Mouse (Mus musculus) liver, postnatal 0 days (tissue): ENCODE measurements around the gene Ipo5. TPM values are rescaled to one million over a fixed set of nuclear protein-coding genes. Genes with fewer than 3 reads are reported as not detected.

Experiments
- ATAC-seq: fragments of 200-750 bp; cut with Nextera tagmentation; 2 replicates; pipeline ENCODE4 v1.8.0; 2017; ENCODE audit warnings: mild to moderate bottlenecking, moderate library complexity
- DNase-seq: peaks from one replicate; pipeline ENCODE4 v3.0.0-alpha.2; 2016
- H3K27ac ChIP-seq: fragments of 300-500 bp; sonication (generic); 2 replicates; pipeline ENCODE4 v1.5.1; 2014; ENCODE audit warnings: antibody characterized with exemption, moderate library complexity, mild to moderate bottlenecking, low read depth
- H3K27me3 ChIP-seq: fragments of 300-500 bp; sonication (generic); 2 replicates; pipeline ENCODE4 v1.6.1; 2014; ENCODE audit warnings: low read length, control low read depth, mixed read lengths; ENCODE audit not compliant: insufficient read depth
- H3K36me3 ChIP-seq: fragments of 300-500 bp; sonication (generic); replicated peaks from 2 replicates; pipeline ENCODE4 v1.6.1; 2014; ENCODE audit warnings: mild to moderate bottlenecking, control low read depth, low read length, moderate library complexity, mixed read lengths; ENCODE audit not compliant: insufficient read depth
- H3K4me1 ChIP-seq: fragments of 300-500 bp; sonication (generic); 2 replicates; pipeline ENCODE4 v1.6.1; 2014; ENCODE audit warnings: antibody characterized with exemption, mild to moderate bottlenecking, control low read depth; ENCODE audit not compliant: insufficient read depth
- H3K4me2 ChIP-seq: fragments of 300-500 bp; sonication (generic); 2 replicates; pipeline ENCODE4 v1.6.1; 2014; ENCODE audit warnings: low read depth, mild to moderate bottlenecking, low read length, moderate library complexity, mixed read lengths
- H3K4me3 ChIP-seq: fragments of 300-500 bp; sonication (generic); 2 replicates; pipeline ENCODE4 v1.5.1; 2014; ENCODE audit warnings: low read depth, low read length
- H3K9ac ChIP-seq: fragments of 300-500 bp; sonication (generic); replicated peaks from 2 replicates; pipeline ENCODE4 v1.6.1; 2014; ENCODE audit warnings: mild to moderate bottlenecking, moderate library complexity
- H3K9me3 ChIP-seq: fragments of 300-500 bp; sonication (generic); 2 replicates; pipeline ENCODE4 v1.6.1; 2016; ENCODE audit warnings: mild to moderate bottlenecking, control low read depth, low read length, mixed read lengths
- CTCF ChIP-seq: sonication (generic); IDR thresholded peaks from 2 replicates; pipeline ENCODE4 v1.5.1; 2016; ENCODE audit warnings: antibody characterized with exemption, low read depth
- EP300 ChIP-seq: IDR thresholded peaks from 2 replicates; pipeline ENCODE4 v1.6.1; 2016; ENCODE audit warnings: antibody characterized with exemption, low read depth, mild to moderate bottlenecking
- WGBS: fragments of 180-500 bp; shearing (Covaris S2); extraction: QIAGEN DNeasy Blood & Tissue Kit; methylation state at CpG from one replicate; pipeline ENCODE4 v1.1.7; 2014; ENCODE audit not compliant: insufficient replicate concordance; 5-methylcytosine and 5-hydroxymethylcytosine counted together
- polyA plus RNA-seq: library from polyadenylated mRNA; unstranded; fragments of >200 nt; fragmentation: Nextera tagmentation; extraction: Ambion mirVana; gene quantifications from 2 replicates; pipeline ENCODE4 v1.2.1, GENCODE M21; 2015

Gene Ipo5
- polyA plus RNA-seq, 1 experiment from 2014 or later = 17.3 TPM

DNA sequence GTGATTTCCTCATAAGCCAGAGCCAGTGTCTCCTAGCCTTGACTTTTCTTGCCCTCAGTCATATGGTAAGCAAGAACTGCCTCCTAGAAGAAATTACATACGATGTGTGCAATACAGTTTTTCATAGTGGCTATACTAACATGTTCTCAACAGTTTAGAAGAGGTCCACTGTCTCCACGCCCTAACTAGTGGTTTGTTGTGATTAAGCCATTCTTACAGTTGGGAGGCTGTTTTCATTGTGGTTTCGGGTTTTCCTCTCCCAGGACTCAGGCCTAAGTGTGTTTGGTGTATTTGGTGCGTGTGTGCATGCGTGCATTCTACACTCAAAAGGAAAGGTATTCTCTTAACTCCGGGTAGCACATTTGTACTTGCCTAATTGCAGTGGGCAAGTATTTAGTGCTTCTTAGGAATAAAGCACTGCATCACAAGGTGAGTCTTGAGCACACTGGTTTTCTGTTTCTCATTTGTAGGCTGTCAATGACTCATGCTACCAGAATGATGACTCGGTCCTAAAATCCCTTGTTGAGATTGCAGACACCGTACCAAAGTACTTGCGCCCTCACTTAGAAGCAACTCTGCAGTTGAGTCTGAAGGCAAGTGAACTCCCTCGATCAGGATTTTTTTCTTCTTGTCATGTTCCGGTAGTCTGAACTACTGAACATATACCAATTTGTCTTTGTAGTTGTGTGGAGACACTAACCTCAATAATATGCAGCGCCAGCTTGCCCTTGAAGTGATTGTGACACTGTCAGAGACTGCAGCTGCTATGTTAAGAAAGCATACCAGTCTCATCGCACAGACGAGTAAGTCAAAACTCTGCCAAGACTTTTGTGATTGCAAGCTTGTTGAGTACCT is 14.9 kb downstream of the Ipo5 start:
- no peaks in the 10 kb centered on the region for H3K4me1 ChIP-seq
- no peak overlapping the region for H3K4me2 ChIP-seq
- no peak overlapping the region for H3K4me3 ChIP-seq
- TF ChIP-seq CTCF (no peak), EP300 (no peak)
- WGBS = 86% methylated on average over 14 of the region's 14 CpGs
- no peak overlapping the region for H3K27ac ChIP-seq
- DNase-seq (no peak), ATAC-seq (no peak)
- no peaks in the 10 kb centered on the region for H3K9me3 ChIP-seq
- no peaks in the 10 kb centered on the region for H3K27me3 ChIP-seq
- no peak overlapping the region for H3K9ac ChIP-seq
- peaks cover 72% of the 10 kb centered on the region for H3K36me3 ChIP-seq

DNA sequence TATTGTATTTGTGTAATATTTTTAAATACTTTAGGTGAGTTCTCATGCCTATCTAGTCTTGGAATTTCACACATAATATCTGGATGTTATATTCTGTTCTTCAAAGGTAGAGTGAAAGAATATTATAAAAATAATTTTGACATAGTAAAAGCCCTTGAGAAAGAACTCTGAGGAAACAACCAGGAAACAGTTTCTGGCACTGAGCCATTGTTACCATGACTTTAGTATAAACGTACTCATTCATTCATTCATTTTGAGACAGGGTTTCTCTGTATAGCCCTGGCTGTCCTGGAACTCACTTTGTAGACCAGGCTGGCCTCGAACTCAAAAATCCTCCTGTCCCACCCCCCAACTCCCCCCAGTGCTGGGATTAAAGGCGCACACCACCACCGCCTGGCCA is 20.2 kb downstream of the Ipo5 start:
- 86% methylated on average over 4 of the region's 4 CpGs for WGBS

DNA sequence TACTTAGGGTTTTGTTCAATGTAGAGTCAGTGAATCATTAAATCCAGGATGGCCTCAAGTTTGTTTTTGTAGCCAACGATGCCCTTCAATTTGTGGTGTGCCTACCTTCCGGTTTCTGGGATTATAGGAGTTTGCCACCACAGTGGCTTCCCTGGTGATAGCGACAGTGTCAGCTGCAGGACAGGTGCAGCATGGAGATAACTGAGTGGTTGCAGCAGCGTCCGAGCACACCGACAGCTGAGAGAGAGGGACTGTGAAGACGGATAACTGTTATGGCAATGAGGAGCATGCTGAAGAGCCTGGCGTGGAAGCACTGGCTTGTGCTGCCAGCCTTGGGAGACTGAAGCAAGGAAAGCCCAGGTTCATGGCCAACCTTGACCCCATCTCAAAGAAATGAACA is 22.6 kb downstream of the Ipo5 start:
- H3K36me3 ChIP-seq = peaks cover 72% of the 10 kb centered on the region
- 75% methylated on average over 8 of the region's 8 CpGs for whole genome bisulfite sequencing

More for the DNA sequence above, 20.2 kb downstream of the Ipo5 start:
- H3K27ac ChIP-seq = no peak overlapping the region
- DNase-seq = no peak
- H3K4me3 ChIP-seq = no peak overlapping the region
- no peak for ATAC-seq
- no peak overlapping the region for H3K4me2 ChIP-seq
- H3K9ac ChIP-seq = no peak overlapping the region
- no peaks in the 10 kb centered on the region for H3K4me1 ChIP-seq
- peaks cover 67% of the 10 kb centered on the region for H3K36me3 ChIP-seq
- no peaks in the 10 kb centered on the region for H3K9me3 ChIP-seq
- H3K27me3 ChIP-seq = no peaks in the 10 kb centered on the region
- TF ChIP-seq EP300 (no peak), CTCF (no peak)

DNA sequence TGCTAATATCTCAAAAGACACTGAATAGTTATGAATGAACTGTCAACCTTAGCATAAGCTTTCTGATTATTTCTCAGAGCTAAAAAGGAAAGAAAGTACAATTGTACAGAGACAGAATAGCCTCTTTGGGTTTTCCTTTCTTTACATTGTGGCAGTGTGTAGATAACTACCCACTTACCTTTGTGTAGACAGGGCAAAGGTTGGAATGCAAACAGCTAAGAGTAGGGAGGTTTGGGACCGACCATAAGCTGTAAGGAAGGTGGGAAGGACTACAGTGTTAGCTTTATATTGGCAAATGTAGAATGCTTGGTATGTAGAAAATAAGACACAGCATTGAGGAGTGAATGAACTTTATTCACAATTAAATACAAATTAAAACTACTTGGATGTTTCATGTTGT is 26.1 kb downstream of the Ipo5 start:
- H3K27me3 ChIP-seq = no peaks in the 10 kb centered on the region
- peaks cover 85% of the 10 kb centered on the region for H3K36me3 ChIP-seq
- ATAC-seq (no peak), DNase-seq (no peak)
- H3K4me2 ChIP-seq = no peak overlapping the region
- no peak overlapping the region for H3K27ac ChIP-seq
- H3K4me3 ChIP-seq = no peak overlapping the region
- 56% methylated on average over 1 of the region's 1 CpGs for WGBS
- no peak for TF ChIP-seq EP300
- TF ChIP-seq CTCF = no peak
- H3K9me3 ChIP-seq = no peaks in the 10 kb centered on the region
- H3K4me1 ChIP-seq = no peaks in the 10 kb centered on the region
- H3K9ac ChIP-seq = no peak overlapping the region

More for the DNA sequence above, 22.6 kb downstream of the Ipo5 start:
- no peak overlapping the region for H3K4me2 ChIP-seq
- H3K9ac ChIP-seq = no peak overlapping the region
- no peaks in the 10 kb centered on the region for H3K4me1 ChIP-seq
- no peaks in the 10 kb centered on the region for H3K27me3 ChIP-seq
- DNase-seq = no peak
- H3K27ac ChIP-seq = no peak overlapping the region
- H3K4me3 ChIP-seq = no peak overlapping the region
- H3K9me3 ChIP-seq = no peaks in the 10 kb centered on the region
- TF ChIP-seq EP300 (no peak), CTCF (no peak)
- ATAC-seq = peak; percentile 51; the same call in 1 of the 2 replicates

DNA sequence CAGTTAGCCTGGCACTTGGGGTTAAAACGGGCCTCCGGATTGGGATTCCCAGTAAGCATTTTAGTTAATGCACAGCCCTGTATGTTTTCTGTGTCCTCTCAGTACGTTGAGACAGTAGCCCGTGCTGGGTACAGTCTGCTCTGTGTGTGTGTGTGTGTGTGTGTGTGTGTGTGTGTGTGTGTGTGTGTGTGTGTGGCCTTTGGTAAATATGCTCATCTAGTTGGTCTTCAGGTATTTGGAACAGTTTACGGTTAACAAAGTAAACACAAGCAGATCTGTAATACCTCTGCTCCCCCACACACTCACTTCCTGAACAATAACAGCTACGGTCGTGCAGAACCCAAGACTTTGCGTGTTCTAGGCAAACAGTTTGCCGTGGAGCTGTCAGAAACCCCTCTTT is 31.8 kb downstream of the Ipo5 start:
- TF ChIP-seq EP300 = no peak
- no peak for TF ChIP-seq CTCF
- peaks cover 74% of the 10 kb centered on the region for H3K36me3 ChIP-seq
- no peak for DNase-seq
- no peaks in the 10 kb centered on the region for H3K9me3 ChIP-seq
- no peaks in the 10 kb centered on the region for H3K4me1 ChIP-seq
- WGBS = 68% methylated on average over 9 of the region's 9 CpGs
- no peak overlapping the region for H3K27ac ChIP-seq
- peak; percentile 50 for ATAC-seq
- H3K27me3 ChIP-seq = no peaks in the 10 kb centered on the region
- no peak overlapping the region for H3K9ac ChIP-seq
- no peak overlapping the region for H3K4me3 ChIP-seq
- no peak overlapping the region for H3K4me2 ChIP-seq

DNA sequence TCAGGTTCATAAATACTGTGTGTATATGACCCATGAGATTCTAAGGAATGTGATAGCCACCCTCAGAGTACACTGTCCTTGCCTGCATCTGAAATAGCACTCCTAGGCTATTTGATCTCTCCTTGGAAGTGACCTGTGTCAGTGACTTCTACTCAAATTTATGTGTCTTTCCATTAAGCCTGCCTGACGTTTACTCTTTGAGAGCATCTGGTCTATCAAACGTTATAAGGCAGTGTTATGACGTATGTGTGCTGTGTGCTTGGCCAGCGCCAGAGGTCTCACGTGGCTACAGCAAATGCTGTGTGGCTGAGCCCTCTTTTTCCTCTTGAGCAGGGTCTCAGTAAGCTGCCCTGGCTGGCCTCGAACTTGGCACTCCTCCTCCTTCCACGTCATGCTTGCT is 34.1 kb downstream of the Ipo5 start:
- no peak overlapping the region for H3K4me2 ChIP-seq
- WGBS = 86% methylated on average over 7 of the region's 7 CpGs
- no peaks in the 10 kb centered on the region for H3K27me3 ChIP-seq
- H3K4me3 ChIP-seq = no peak overlapping the region
- no peak for DNase-seq
- H3K4me1 ChIP-seq = no peaks in the 10 kb centered on the region
- H3K9ac ChIP-seq = no peak overlapping the region
- ATAC-seq = no peak
- H3K27ac ChIP-seq = no peak overlapping the region
- H3K36me3 ChIP-seq = peaks cover 52% of the 10 kb centered on the region
- TF ChIP-seq EP300 (no peak), CTCF (no peak)
- H3K9me3 ChIP-seq = peaks cover 3% of the 10 kb centered on the region; the same call in 1 of the 2 replicates
